Mouse (Mus musculus) 416B (cell line): ENCODE measurements around the gene Tmem130.
"Not testable (repeated sequence)": the region's sequence is repeated elsewhere in the genome, so short reads cannot be mapped to it uniquely, and the experiment has no call there.

Experiments used
- DNase-seq: peaks from one replicate; pipeline ENCODE4 v3.0.0; 2011; ENCODE audit warnings: low read depth

Gene Tmem130

DNA sequence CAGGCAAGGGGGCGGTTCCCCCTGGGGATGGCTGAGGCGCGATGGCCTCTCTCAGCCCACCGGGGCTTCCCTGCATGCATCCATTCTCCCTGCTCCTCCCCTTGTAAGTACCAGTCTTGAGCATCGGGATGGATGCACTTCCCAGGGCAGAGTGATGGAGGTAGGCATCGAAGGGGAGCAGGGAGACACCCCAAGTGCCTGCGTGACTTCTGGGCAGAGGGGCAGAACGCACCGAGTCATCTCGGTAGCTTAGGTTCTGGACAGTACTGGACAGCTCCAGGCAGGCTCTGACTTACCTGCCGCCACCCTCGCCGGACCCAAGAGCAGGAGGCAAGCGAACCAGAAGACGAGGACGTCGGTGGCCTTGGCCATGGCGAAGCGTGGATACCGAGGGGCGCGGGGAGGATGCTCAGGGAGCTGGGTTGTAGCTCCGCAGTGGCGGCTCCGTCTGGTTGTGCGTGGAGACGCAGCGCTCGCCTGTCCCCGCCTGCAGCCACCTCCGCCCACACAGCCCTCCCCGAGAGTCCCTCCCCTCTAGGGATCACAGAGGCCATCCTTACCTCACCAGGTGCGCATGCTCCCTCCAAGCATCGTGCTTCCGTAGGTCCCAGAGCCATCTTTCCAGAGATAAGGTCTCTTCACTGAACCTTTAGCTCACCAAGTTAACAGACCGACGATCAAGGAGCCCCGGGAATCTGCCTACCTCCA is at the start of gene Tmem130:
Tmem130 (minus strand) TSS at position 658 of the 708 bp plus-strand sequence.
- DNase-seq: no peak

- no peak for DNase-seq
Measured at GRCm38 (mm10) chr5:144806931-144807330, 45.3 kb upstream of the Tmem130 start.

DNA sequence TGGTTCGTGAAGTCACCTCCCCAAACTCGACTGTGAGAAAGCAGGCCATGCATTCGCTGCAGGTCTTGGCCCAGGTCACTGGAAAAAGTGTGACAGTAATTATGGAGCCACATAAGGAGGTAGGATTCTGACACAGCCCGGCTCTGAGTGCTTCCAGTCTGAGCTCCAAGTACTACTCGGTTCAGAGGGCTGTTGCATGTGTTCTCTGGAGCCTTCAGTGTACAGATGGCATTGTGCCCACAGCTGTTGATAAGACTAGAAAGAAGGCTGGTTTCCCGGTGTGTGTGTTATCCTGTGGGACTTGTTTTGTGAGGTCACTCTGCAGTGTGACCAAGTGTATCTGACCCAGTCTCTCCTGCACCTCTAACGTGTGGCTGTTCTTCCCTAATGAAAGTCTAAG is 42.6 kb upstream of the Tmem130 start:
- DNase-seq: no peak

- no peak for DNase-seq
Measured at GRCm38 (mm10) chr5:144803066-144803465, 41.4 kb upstream of the Tmem130 start.

GRCm38 (mm10) chr5:144797116-144797515 is 35.5 kb upstream of the Tmem130 start:
- no peak for DNase-seq

- DNase-seq: peak; percentile 61
Measured at GRCm38 (mm10) chr5:144794687-144795086, 33.1 kb upstream of the Tmem130 start.

- DNase-seq: no peak
Measured at GRCm38 (mm10) chr5:144793374-144793773, 31.8 kb upstream of the Tmem130 start.

DNA sequence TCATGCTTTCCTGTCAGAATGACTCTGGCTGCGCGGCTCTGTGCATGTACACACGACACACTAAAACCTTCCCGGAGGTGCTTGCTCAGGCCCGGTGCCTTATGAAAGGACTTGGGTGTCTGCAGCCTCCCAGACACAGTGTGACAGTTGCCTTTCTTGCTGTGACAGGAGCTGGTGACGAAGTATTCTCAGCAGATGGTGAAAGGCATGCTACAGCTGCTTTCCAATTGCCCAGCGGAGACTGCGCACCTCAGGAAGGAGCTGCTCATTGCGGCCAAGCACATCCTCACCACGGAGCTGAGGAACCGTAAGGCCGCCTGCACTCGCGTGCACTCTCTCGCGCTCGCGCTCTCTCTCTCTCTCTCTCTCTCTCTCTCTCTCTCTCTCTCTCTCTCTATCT is 24.8 kb upstream of the Tmem130 start:
- DNase-seq: no peak

DNA sequence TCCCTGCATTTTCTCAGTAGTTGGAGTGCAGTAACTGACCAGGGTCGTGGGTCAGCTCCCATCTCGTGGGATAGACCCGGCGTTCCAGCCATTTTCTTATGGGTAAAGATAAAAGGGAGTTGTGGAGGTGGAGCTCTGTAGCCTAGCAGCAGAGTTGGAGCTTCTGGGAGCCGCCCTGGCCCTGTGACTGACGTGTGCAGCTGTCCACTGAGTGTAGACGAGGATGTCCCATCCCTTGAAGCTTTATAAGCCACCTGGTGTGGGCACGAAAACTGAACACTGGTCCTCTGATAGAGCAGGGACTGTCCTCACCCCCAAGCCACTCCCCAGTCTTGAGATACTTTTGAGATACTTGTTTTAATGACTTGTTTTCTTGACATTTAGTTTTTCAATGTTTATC is 19.0 kb upstream of the Tmem130 start:
- no peak for DNase-seq

DNA sequence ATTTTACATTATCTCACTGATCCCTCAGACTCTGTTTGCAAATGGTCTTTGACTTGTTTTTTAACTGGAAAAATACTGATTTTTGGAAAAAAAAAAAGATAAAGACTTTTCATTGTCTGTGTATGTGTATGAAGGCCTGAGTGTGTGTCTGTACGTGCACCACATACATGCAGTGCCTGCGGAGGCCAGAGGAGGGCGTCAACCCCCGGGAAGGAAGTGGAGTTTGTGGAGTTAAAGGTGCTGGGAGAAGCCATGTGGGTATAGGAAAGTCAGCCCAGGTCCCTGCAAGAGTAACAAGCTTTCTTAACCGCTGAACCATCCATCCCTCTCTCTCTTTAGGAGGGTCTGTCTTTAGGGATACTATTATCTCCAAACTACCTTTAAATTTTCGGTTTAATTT is 11.6 kb upstream of the Tmem130 start:
- no peak for DNase-seq

DNA sequence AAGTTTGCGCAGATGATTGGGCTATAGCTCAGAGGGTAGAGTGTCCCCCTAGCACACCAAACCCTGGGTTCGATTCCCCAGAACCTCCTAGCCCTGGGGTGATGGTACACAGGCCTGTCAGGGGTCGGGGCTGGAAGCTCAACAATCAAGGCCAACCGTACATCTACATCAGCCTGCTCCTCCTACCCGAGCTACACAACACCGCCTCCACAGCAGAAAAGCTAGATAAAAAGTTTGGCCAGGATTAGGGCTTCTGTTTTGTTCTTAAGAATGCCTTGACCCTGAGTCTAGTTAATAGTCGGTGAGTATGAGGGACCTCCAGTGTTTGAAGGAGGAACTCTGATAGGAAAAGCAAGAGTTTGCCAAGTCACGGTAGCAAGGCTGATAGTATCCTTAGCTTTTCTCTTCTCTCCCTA is 7.5 kb upstream of the Tmem130 start:
- DNase-seq: peak; percentile 59

DNA sequence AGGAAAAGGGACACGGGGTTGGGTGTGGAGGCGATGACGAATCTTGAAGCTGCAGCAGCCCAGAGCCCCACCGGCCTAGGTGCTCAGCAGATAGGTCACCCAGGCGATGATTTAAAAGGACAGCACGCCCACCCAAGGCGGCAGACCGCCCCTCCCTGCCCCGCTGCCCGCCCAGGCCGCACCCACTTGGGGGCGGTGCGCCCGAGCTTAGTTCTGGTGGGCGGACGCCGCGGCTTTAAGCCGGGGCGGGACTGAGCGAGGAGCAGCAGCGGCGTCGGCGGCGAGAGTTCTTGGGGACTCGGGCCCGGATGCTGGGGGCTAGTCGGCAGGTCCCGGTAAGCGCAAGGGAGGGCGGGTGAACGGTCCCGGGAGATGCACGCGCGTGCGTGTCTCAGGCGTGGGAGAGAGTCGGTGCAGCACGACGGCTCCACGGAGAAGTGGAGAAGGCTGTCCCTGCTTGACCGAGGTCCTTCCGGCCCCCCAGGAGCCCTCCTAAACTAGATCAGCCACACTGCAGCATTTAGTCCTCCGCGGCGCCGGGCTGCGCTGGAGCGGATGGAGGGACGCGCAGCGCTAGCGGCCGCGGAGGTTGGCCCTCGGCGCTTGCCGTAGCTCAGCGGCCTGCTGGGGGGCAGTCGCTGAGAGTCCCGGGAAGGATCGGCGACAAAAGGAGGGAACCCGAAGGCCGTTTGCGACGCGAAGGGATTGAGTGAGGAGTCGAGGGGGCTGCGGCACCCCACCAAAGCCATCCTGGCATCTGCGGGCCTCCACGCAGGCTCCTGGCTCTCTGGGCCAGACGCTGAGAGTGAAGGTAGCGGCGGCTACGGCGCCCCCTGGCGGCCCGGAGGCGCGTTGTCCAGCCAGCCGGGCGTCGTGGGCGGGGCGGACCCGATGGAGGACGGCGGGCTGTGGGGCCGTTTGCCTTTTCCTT is 6.6 kb upstream of the Tmem130 start:
- peak; percentile 91 for DNase-seq

- not testable (repeated sequence) for DNase-seq
Measured at GRCm38 (mm10) chr5:144767106-144767798, 5.6 kb upstream of the Tmem130 start, which contains the start of gene Trrap. TSS of gene Trrap (plus strand) at chr5:144767732.

GRCm38 (mm10) chr5:144766646-144767045 is 5.0 kb upstream of the Tmem130 start:
- DNase-seq: peak; percentile 10

GRCm38 (mm10) chr5:144766026-144766425 is 4.4 kb upstream of the Tmem130 start:
- no peak for DNase-seq

- no peak for DNase-seq
Measured at GRCm38 (mm10) chr5:144758422-144758821, 3.2 kb downstream of the Tmem130 start.

DNA sequence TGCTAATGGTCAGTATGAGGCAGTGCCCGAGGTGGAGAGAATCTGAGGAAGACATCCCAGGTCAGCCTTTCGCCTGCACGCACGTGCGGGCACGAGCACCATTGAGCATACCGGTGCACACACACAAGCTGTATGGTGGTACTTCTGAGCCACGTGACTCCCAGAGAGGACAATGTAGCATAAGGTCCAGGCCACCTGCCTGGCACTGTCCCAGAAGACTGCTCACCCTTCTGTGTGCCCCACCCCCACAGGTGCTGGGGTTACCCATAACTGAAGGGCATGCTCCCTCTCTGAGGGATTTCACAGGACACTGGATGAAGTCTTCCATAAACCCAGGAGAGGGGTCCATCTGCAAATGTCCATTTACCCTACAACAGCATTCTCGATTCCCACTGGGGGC is 4.2 kb downstream of the Tmem130 start:
- DNase-seq: no peak

GRCm38 (mm10) chr5:144755191-144755590 is 6.4 kb downstream of the Tmem130 start:
- DNase-seq: no peak

GRCm38 (mm10) chr5:144753041-144753440 is 8.6 kb downstream of the Tmem130 start:
- peak; percentile 83 for DNase-seq

GRCm38 (mm10) chr5:144752432-144752831 is 9.2 kb downstream of the Tmem130 start:
- DNase-seq: peak; percentile 49

- DNase-seq: no peak
Measured at GRCm38 (mm10) chr5:144737101-144737500, 24.5 kb downstream of the Tmem130 start.

GRCm38 (mm10) chr5:144734949-144735348 is 26.7 kb downstream of the Tmem130 start:
- peak; percentile 56 for DNase-seq
